Mouse (Mus musculus): ENCODE data around the gene Rabif.
A peak's percentile ranks its signal among the peaks of the same experiment; 100 is the strongest.
"Not testable (repeated sequence)": the region's sequence is repeated elsewhere in the genome, so short reads cannot be mapped to it uniquely, and the experiment has no call there.

The Rabif gene

DNA sequence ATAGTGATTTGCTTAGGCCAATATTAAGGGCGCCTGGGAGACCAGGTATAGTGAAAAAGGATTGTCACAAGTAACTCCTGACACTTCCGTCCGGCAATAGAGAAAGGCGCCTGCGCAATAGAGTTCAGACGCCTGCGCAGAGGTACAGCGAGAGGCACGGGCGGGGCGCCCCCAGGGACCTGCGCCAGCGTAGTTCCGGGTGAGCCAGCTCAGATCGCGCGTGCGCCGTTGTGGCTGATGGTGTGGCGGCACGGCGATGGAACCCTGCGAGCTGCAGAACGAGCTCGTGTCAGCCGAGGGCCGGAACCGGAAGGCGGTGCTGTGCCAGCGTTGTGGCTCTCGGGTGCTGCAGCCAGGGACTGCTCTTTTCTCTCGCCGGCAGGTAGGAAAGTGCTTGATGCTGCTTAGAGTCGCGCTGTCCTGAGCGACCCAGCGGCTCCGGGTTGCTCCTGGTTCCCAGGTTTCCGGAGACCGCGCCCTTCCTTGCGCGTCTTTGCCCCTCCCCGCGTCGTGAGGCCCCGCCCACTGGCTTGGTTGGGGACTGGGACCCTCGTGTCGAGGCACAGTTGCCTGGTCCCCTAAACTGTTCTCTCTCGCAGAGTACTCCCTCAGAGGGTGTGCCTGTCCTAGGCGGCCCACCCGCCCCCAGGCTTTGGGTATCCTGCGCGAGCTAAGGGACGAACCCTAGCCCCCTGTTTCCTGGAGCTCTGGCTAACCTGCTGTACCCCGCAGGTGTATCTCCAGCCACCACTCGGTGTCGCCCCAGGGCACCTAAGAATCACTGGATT lies at the start of gene Rabif:
Gene Rabif (plus strand): TSS at position 221 of the 788 bp plus-strand sequence.
- DNase-seq (ENCODE audit: low spot score), result peak; percentile 96

GRCm38 (mm10) chr1:134445418-134445817 lies 49.0 kb upstream of the Rabif start:
- no peak for DNase-seq (ENCODE audit: low spot score)

- not testable (repeated sequence) for DNase-seq (ENCODE audit: low spot score)
Measured at GRCm38 (mm10) chr1:134448537-134448936, 45.9 kb upstream of the Rabif start.

DNA sequence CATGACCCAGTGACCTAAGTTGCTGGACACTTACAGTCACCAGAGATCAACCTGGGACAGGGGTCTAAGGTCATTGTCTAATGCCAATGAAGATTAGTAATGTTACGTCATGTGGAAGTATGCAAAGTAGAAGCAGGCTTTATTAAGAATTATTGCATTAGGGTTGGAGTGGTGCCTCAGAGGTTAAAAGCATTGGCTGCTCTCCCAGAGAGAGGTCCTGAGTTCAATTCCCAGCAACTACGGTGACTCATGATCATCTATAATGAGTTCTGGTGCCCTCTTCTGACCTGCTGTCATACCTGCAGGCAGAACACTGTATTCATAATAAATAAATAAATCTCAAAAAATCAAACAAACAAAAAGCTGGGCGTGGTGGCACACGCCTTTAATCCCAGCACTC lies 44.2 kb upstream of the Rabif start:
- no peak for DNase-seq (ENCODE audit: low spot score)

GRCm38 (mm10) chr1:134450986-134451385 lies 43.5 kb upstream of the Rabif start:
- no peak for DNase-seq (ENCODE audit: low spot score)

GRCm38 (mm10) chr1:134454904-134455824 lies 39.3 kb upstream of the Rabif start, which contains the start of gene Klhl12:
Gene Klhl12 (plus strand): TSS chr1:134455531.
- DNase-seq (ENCODE audit: low spot score), result peak; percentile 93

DNA sequence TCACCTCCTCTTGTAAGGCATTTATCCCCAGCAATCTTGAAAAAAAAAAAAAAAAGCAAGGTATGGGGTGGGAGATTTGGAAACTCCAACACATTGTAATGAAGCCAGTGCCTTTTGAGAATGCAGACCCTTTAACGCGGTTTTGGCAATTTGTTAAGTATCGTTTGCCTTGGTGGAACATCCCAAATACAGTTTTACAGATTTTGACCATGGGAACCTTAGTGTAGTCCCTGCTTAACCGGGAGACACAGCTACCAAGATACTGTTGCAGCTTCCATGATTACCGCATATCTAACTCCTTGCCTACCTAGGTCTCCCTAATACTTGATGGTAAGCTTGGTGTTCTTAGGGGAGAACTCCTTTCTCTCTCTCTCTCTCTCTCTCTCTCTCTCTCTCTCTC lies 38.4 kb upstream of the Rabif start:
- DNase-seq (ENCODE audit: low spot score), result no peak

DNA sequence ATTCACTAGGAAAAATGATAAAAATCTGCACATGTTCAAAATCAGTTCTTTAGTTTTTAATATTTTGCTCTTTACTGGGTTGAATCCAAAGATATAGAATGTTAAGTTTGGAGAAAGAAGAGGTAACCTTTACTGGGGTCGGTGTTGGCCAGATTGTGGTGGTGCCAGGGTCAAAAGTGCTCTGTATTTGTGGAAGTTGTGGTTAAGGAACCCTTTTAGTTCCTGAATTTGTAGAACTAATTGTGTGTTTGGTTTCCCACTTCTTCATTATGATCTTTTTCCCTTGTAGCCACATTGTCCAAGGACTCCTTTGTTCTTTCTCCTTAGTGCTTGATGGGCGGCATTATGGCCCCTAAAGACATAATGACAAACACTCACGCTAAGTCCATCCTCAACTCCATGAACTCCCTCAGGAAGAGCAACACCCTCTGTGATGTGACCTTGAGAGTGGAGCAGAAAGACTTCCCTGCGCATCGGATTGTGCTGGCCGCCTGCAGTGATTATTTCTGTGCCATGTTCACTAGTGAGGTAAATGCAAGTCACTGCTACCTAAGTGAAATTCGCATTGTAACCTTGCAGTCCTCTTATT lies 36.2 kb upstream of the Rabif start:
- DNase-seq (ENCODE audit: low spot score), result no peak

- no peak for DNase-seq (ENCODE audit: low spot score)
Measured at GRCm38 (mm10) chr1:134460294-134461284, 33.9 kb upstream of the Rabif start.

DNA sequence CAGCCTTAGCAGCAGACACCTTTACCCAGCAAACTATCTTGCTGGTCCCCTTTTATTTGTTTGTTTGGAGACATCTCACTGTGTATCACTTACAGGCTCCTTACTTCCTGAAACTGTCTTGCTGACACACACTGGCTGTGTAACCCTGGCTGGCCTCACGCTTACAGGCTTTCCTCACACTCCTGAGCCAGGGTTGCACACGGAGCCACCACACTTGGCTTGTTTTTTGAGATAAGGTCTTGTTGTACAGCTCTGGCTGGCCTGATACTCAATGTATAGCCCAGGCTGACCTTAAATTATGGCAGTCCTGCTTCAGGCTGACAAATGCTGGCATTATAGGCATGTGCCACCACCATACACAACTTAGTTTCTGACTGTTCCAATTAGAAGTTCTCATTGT lies 9.8 kb upstream of the Rabif start:
- DNase-seq (ENCODE audit: low spot score), result no peak

DNA sequence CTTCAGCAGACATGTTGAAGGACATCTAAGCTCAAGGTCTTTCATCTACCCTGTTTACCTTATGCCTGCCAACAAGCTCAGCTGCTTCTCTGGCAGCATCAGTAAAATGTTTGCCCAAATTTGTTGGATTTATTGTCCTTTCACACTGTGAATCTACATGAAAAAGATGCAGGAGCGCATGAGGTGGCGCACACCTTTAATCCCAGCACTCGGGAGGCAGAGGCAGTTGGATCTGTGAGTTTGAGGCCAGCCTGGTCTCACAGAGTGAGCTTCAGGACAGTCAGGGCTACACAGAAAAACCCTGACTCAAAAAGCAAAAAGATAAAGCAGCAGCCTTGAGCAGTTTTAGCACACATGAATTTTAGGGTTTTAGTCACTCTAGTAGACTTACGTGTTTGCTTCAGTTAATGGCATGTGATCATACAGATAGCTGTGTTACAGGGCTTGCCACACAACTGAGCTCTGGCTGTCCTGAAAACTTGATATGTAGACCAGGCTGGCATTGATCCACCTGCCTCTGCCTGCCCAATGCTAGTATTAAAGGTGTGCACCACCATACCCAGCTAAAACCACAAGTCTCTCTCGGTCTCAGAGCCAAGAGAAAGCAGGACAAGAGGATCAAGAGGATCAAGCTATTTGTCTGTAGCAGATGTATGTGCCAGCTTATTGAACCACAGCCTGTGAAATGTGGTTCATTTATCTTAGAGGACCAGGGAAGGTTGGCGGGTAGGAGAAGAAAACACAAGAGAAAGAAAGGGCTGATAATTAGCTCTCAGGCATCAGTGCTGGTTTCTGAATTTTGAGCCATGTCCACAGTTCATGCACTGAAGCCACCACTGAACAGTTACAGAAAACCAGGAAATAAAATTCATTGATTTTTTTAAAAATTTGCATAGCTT lies 3.3 kb upstream of the Rabif start:
- no peak for DNase-seq (ENCODE audit: low spot score)

DNA sequence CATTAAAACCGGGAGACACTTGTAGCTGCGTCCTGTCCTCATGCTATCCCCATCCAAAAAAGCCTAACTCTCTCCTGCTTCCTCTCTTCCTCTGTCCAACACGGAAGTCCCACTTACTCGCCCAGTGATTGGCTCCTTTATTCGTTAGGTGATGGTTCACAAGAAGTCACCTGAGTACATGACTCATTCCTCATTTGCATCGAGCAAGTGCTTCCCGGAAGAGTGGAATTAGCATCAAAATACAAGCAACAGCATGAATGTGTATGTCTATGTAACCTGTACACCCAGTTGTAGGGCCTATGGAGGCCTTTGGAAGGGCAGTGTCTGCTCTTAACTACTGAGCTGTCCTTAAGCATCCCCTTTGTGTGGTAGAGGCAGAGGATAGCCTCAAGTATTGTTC lies 2.2 kb upstream of the Rabif start:
- DNase-seq (ENCODE audit: low spot score), result no peak

GRCm38 (mm10) chr1:134493496-134493895 lies 952 bp upstream of the Rabif start:
- DNase-seq (ENCODE audit: low spot score), result no peak

GRCm38 (mm10) chr1:134493956-134494355 lies 492 bp upstream of the Rabif start:
- no peak for DNase-seq (ENCODE audit: low spot score)

DNA sequence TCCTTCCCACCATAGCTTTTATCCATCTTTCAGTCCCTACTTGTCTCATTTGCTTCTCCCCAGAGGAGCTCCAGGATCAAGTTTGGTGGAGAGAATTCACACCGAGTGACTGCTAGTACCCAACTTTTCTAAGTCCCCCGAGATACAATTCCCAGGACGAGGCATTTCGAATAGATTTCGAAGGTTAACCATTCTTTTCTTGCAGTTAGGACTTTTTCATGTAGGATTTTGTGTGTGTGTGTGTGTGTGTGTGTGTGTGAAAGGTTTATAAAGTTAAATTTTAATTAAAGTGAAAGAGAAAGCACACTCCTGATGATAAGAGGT lies 730 bp downstream of the Rabif start:
- no peak for DNase-seq (ENCODE audit: low spot score)

GRCm38 (mm10) chr1:134495991-134496390 lies 1.5 kb downstream of the Rabif start:
- no peak for DNase-seq (ENCODE audit: low spot score)

GRCm38 (mm10) chr1:134500916-134501315 lies 6.5 kb downstream of the Rabif start:
- DNase-seq (ENCODE audit: low spot score), result no peak

DNA sequence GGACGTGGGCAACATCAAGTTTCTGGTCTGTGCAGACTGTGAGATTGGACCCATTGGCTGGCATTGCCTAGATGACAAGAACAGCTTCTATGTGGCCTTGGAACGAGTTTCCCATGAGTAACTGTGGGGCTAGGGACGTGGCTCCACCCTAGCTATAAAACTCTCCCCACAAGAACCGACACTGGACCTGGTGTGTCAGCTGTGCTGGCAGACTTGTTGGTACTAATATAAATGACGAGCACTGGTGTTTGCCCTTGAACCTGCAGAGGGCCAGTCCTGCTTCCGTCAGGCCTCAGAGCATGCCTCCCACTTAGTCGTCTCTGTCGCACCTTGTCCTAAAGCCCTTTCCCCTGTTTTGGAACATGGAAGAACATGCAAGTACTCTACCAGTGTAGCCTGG lies 11.8 kb downstream of the Rabif start:
- DNase-seq (ENCODE audit: low spot score), result no peak

DNA sequence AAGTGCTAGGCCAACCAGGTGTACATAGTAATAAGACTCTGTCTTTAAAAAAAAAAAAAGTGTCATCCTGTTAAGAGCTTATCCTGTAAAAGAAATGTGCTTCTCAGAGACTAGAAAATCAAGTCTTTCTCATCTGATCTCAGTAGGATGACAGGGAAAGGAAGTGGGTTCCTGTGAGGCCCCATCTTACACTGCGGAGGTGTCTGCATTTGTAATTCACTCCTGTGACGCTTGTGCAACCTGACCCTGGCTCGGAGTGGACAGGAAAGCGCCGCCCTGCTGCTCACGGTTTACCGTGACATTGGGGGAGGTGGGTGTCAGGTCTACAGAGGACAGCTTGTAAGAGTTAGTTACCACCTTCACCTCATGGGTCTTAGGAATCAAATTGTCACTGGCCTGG lies 15.6 kb downstream of the Rabif start:
- no peak for DNase-seq (ENCODE audit: low spot score)

DNA sequence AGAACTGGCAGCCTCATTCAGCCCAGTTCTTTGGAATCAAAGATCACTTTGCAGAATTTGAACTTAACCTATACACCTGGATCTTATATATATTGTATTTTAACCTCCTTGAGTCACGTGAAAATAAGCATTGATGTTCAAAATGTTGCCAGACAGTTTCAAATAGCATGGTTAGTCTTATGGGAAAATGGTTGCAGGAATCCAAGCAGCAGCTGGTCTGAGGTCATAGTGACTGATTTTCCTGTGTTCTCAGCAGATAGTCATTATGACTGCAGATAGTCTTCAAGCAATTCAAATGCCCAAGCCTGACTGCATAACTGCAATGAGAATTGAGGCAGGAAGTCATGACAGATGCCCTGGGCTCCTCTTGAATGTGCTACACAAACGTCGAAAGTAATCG lies 17.7 kb downstream of the Rabif start:
- DNase-seq (ENCODE audit: low spot score), result no peak

GRCm38 (mm10) chr1:134512584-134512983 lies 18.1 kb downstream of the Rabif start:
- DNase-seq (ENCODE audit: low spot score), result no peak

Data from ovary, postnatal 10 days (tissue).